Mouse (Mus musculus): ENCODE measurements around the gene St8sia1. TPM values are rescaled to one million over a fixed set of nuclear protein-coding genes. Genes with fewer than 3 reads are reported as not detected.

Gene St8sia1
- polyA plus RNA-seq, 1 experiment from 2014 or later, result 7.6 TPM

- no peak overlapping the region for H3K27ac ChIP-seq
- H3K4me2 ChIP-seq, result no peak overlapping the region
- no peaks in the 10 kb centered on the region; the same call in 1 of the 2 replicates for H3K4me1 ChIP-seq (replicated peaks)
- H3K9ac ChIP-seq, result no peak overlapping the region
- ATAC-seq (ENCODE audit: low FRiP score), result no peak
- H3K4me3 ChIP-seq, result no peak overlapping the region
- 0 out of 2 replicates have a peak, but pooled peaks cover 6% of the 10 kb centered on the region for H3K36me3 ChIP-seq
- H3K27me3 ChIP-seq, result no peaks in the 10 kb centered on the region
- WGBS, result 76% methylated on average over 4 of the region's 4 CpGs
- no peaks in the 10 kb centered on the region for H3K9me3 ChIP-seq
Measured at GRCm38 (mm10) chr6:142846855-142847254, 117.4 kb downstream of the St8sia1 start.

GRCm38 (mm10) chr6:142845066-142845465 is 119.2 kb downstream of the St8sia1 start:
- no peak overlapping the region for H3K27ac ChIP-seq
- H3K27me3 ChIP-seq, result no peaks in the 10 kb centered on the region
- 92% methylated on average over 4 of the region's 4 CpGs for WGBS
- H3K4me2 ChIP-seq, result no peak overlapping the region
- H3K4me1 ChIP-seq (replicated peaks), result no peaks in the 10 kb centered on the region; the same call in 1 of the 2 replicates
- ATAC-seq (ENCODE audit: low FRiP score), result no peak
- no peak overlapping the region for H3K4me3 ChIP-seq
- H3K9me3 ChIP-seq, result no peaks in the 10 kb centered on the region
- H3K9ac ChIP-seq, result no peak overlapping the region
- H3K36me3 ChIP-seq, result 0 out of 2 replicates have a peak, but pooled peaks cover 6% of the 10 kb centered on the region

- H3K4me3 ChIP-seq, result no peak overlapping the region
- H3K4me1 ChIP-seq (replicated peaks), result no peaks in the 10 kb centered on the region
- H3K4me2 ChIP-seq, result no peak overlapping the region
- no peaks in the 10 kb centered on the region for H3K9me3 ChIP-seq
- H3K36me3 ChIP-seq, result 0 out of 2 replicates have a peak, but pooled peaks cover 6% of the 10 kb centered on the region
- WGBS, result 92% methylated on average over 4 of the region's 4 CpGs
- no peak for ATAC-seq (ENCODE audit: low FRiP score)
- H3K9ac ChIP-seq, result no peak overlapping the region
- no peak overlapping the region for H3K27ac ChIP-seq
- no peaks in the 10 kb centered on the region for H3K27me3 ChIP-seq
Measured at GRCm38 (mm10) chr6:142844061-142844460, 120.2 kb downstream of the St8sia1 start.

GRCm38 (mm10) chr6:142838501-142838900 is 125.8 kb downstream of the St8sia1 start:
- peaks cover 12% of the 10 kb centered on the region for H3K4me1 ChIP-seq (replicated peaks)
- H3K4me3 ChIP-seq, result no peak overlapping the region
- no peaks in the 10 kb centered on the region for H3K9me3 ChIP-seq
- 98% methylated on average over 1 of the region's 1 CpGs for WGBS
- no peak overlapping the region for H3K27ac ChIP-seq
- ATAC-seq (ENCODE audit: low FRiP score), result no peak
- no peak overlapping the region for H3K9ac ChIP-seq
- no peaks in the 10 kb centered on the region for H3K27me3 ChIP-seq
- no peaks in the 10 kb centered on the region for H3K36me3 ChIP-seq
- no peak overlapping the region for H3K4me2 ChIP-seq

- H3K27ac ChIP-seq, result no peak overlapping the region
- no peaks in the 10 kb centered on the region for H3K36me3 ChIP-seq
- no peaks in the 10 kb centered on the region for H3K27me3 ChIP-seq
- ATAC-seq (ENCODE audit: low FRiP score), result no peak
- H3K9ac ChIP-seq, result no peak overlapping the region
- H3K4me1 ChIP-seq (replicated peaks), result peaks cover 12% of the 10 kb centered on the region
- H3K4me2 ChIP-seq, result no peak overlapping the region
- WGBS, result 77% methylated on average over 9 of the region's 9 CpGs
- no peak overlapping the region for H3K4me3 ChIP-seq
- H3K9me3 ChIP-seq, result no peaks in the 10 kb centered on the region
Measured at GRCm38 (mm10) chr6:142837326-142837725, 126.9 kb downstream of the St8sia1 start.

GRCm38 (mm10) chr6:142835726-142836125 is 128.5 kb downstream of the St8sia1 start:
- H3K9me3 ChIP-seq, result no peaks in the 10 kb centered on the region
- peak overlapping the region; percentile 49 for H3K27ac ChIP-seq
- peaks cover 12% of the 10 kb centered on the region for H3K4me1 ChIP-seq (replicated peaks)
- WGBS, result 18% methylated on average over 18 of the region's 18 CpGs
- peak; percentile 85 for ATAC-seq (ENCODE audit: low FRiP score)
- H3K27me3 ChIP-seq, result no peaks in the 10 kb centered on the region
- 0 out of 2 replicates have a peak overlapping the region, but pooled peaks have one; percentile 2 for H3K9ac ChIP-seq
- H3K4me2 ChIP-seq, result peak overlapping the region; percentile 36
- H3K4me3 ChIP-seq, result no peak overlapping the region
- H3K36me3 ChIP-seq, result no peaks in the 10 kb centered on the region

- no peak for ATAC-seq (ENCODE audit: low FRiP score)
- no peak overlapping the region for H3K4me2 ChIP-seq
- WGBS, result 83% methylated on average over 4 of the region's 4 CpGs
Measured at GRCm38 (mm10) chr6:142834911-142835310, 129.3 kb downstream of the St8sia1 start.

GRCm38 (mm10) chr6:142831706-142832105 is 132.5 kb downstream of the St8sia1 start:
- Histone ChIP-seq H3K9me3 (no peaks in the 10 kb centered on the region), H3K4me3 (no peak overlapping the region), H3K4me2 (no peak overlapping the region), H3K27me3 (no peaks in the 10 kb centered on the region), H3K36me3 (peaks cover 18% of the 10 kb centered on the region), H3K9ac (no peak overlapping the region), H3K27ac (no peak overlapping the region), H3K4me1 (replicated peaks) (peaks cover 12% of the 10 kb centered on the region)
- no peak for ATAC-seq (ENCODE audit: low FRiP score)
- 77% methylated on average over 3 of the region's 3 CpGs for WGBS

More at GRCm38 (mm10) chr6:142834911-142835310, 129.3 kb downstream of the St8sia1 start:
- no peak overlapping the region for H3K27ac ChIP-seq
- H3K9ac ChIP-seq, result no peak overlapping the region
- H3K27me3 ChIP-seq, result no peaks in the 10 kb centered on the region
- H3K4me3 ChIP-seq, result no peak overlapping the region
- peaks cover 12% of the 10 kb centered on the region for H3K4me1 ChIP-seq (replicated peaks)
- no peaks in the 10 kb centered on the region for H3K9me3 ChIP-seq
- no peaks in the 10 kb centered on the region for H3K36me3 ChIP-seq

GRCm38 (mm10) chr6:142831243-142831642 is 133.0 kb downstream of the St8sia1 start:
- Histone ChIP-seq H3K27me3 (no peaks in the 10 kb centered on the region), H3K4me3 (no peak overlapping the region), H3K4me1 (replicated peaks) (peaks cover 12% of the 10 kb centered on the region), H3K9me3 (no peaks in the 10 kb centered on the region), H3K9ac (no peak overlapping the region), H3K4me2 (no peak overlapping the region), H3K27ac (no peak overlapping the region), H3K36me3 (peaks cover 18% of the 10 kb centered on the region)
- ATAC-seq (ENCODE audit: low FRiP score), result no peak
- 57% methylated on average over 8 of the region's 8 CpGs for WGBS

GRCm38 (mm10) chr6:142830221-142830620 is 134.0 kb downstream of the St8sia1 start:
- Histone ChIP-seq H3K4me1 (replicated peaks) (peaks cover 4% of the 10 kb centered on the region), H3K27ac (no peak overlapping the region), H3K4me2 (no peak overlapping the region), H3K36me3 (peaks cover 18% of the 10 kb centered on the region), H3K9ac (no peak overlapping the region), H3K27me3 (no peaks in the 10 kb centered on the region), H3K9me3 (no peaks in the 10 kb centered on the region), H3K4me3 (no peak overlapping the region)
- 93% methylated on average over 3 of the region's 3 CpGs for WGBS
- no peak for ATAC-seq (ENCODE audit: low FRiP score)

GRCm38 (mm10) chr6:142825449-142825848 is 138.8 kb downstream of the St8sia1 start:
- Histone ChIP-seq H3K9me3 (no peaks in the 10 kb centered on the region), H3K4me3 (no peak overlapping the region), H3K9ac (no peak overlapping the region), H3K36me3 (peaks cover 18% of the 10 kb centered on the region), H3K27me3 (no peaks in the 10 kb centered on the region), H3K4me2 (no peak overlapping the region), H3K27ac (no peak overlapping the region), H3K4me1 (replicated peaks) (no peaks in the 10 kb centered on the region; the same call in 1 of the 2 replicates)
- no peak for ATAC-seq (ENCODE audit: low FRiP score)
- 85% methylated on average over 5 of the region's 5 CpGs for WGBS

- WGBS, result 77% methylated on average over 5 of the region's 5 CpGs
- H3K9ac ChIP-seq, result no peak overlapping the region
- ATAC-seq (ENCODE audit: low FRiP score), result no peak
Measured at GRCm38 (mm10) chr6:142823008-142823787, 141.1 kb downstream of the St8sia1 start.

GRCm38 (mm10) chr6:142818306-142818705 is 145.9 kb downstream of the St8sia1 start:
- Histone ChIP-seq H3K36me3 (no peaks in the 10 kb centered on the region), H3K27me3 (no peaks in the 10 kb centered on the region), H3K9ac (no peak overlapping the region), H3K9me3 (no peaks in the 10 kb centered on the region), H3K4me2 (no peak overlapping the region), H3K4me1 (replicated peaks) (no peaks in the 10 kb centered on the region; the same call in none of the 2 replicates), H3K27ac (no peak overlapping the region), H3K4me3 (no peak overlapping the region)
- ATAC-seq (ENCODE audit: low FRiP score), result no peak
- WGBS, result 92% methylated on average over 10 of the region's 10 CpGs

More at GRCm38 (mm10) chr6:142823008-142823787, 141.1 kb downstream of the St8sia1 start:
- peaks cover 9% of the 10 kb centered on the region for H3K36me3 ChIP-seq
- H3K4me2 ChIP-seq, result no peak overlapping the region
- H3K9me3 ChIP-seq, result no peaks in the 10 kb centered on the region
- no peak overlapping the region for H3K27ac ChIP-seq
- H3K27me3 ChIP-seq, result no peaks in the 10 kb centered on the region
- H3K4me3 ChIP-seq, result no peak overlapping the region
- no peaks in the 10 kb centered on the region; the same call in 1 of the 2 replicates for H3K4me1 ChIP-seq (replicated peaks)
